Mouse (Mus musculus): ENCODE results near the gene Ror2.

DNA sequence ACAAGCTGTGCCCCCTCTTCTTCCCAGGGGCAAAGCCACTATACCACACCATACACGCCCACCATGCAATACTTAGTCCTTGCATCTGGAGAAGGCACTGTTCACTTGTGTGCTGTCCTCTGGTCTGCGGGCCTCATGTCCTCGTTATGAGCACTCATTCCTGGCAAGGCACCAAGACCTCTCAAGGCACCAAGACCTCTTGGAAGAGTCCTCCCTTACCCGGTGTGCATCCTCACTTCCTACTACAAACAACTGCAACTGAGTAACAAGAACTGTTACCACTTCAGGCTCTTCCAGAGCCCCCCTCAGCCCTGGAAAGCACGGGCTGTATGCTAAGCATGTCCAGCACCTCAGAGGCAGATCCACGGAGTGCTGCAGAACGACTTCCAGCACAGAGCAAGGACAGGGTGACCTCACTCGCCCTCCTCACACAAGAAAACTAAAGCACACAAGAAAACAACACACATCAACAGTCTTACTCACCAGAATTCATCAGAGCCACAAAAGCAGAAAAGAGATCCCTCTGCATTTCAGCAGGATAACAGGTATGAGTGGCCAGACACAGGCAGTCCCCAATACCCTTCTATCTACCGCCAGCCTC lies 127.4 kb downstream of the Ror2 start:
- TF ChIP-seq CTCF (IDR thresholded peaks at IDR 0.05; ENCODE audit: extremely low read depth, insufficient read length, insufficient replicate concordance, low read depth, low read length) = no peak
- no peak for TF ChIP-seq POLR2A (IDR thresholded peaks at IDR 0.05; ENCODE audit: low read depth, low read length)

Measured in small intestine, adult 2 months (tissue).